Mouse (Mus musculus) T-helper 1 cell (primary cell): ENCODE results near the gene Tmem218.

ENCODE experiments used
- in situ Hi-C: fragments of 300-600 bp; cut with MboI, MseI; formaldehyde crosslinking; loops from one replicate; pipeline ENCODE4 v1.15.1; 2025; ENCODE audit warnings: high pct_unique_total_duplicates

The Tmem218 gene

DNA sequence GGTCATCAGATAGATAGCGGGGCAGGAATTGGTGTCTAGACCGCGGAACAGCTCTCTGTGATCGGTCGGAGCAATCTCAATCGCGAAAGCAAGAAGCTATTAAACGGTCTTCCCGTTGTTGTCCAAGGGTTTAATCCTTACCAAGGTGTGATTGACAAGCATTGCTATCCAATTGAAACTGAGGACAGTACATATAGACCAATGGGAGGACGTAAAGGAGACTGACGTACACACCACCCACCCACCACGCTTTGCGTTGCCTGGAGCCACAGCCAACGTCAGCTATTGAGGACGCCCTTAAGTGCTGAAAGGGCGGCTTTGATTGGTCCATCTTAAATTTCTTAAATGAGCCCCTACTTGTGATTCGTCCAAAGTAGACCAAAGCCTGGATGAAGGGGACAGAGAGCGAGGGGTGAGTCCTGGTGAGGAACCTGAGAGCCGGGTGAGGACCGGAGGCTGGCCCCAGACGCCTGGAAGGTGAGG, at the start of gene Tmem218:
Gene Tmem218, plus strand, starts transcription at position 295 of the 483 bp plus-strand sequence.
- in situ Hi-C loops: no loop called here

GRCm38 (mm10) chr9:37160686-37161085, 47.3 kb upstream of the Tmem218 start:
- in situ Hi-C loops: no loop called here

- in situ Hi-C loops: no loop called here
Measured at GRCm38 (mm10) chr9:37166899-37167298, 41.1 kb upstream of the Tmem218 start.

DNA sequence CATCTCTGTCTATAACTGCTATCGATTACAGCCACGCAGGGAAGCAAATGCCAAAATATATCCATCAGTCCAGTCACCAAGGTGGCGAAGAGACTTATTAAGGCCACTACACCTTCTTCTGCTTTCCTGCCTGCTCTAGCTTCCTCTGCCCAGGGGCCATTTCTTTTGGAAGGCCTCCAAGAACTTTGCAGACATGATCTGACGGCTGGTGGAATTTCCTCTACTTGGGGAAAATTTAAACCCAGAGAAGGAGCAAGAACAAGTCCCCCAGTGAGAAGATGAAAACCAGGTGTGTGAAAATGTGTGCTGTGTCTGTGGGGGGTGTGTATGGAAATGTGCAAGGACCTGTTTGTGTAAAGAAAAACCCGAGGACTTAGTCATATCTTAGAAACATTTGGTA, 34.6 kb upstream of the Tmem218 start:
- in situ Hi-C loops: no loop called here

DNA sequence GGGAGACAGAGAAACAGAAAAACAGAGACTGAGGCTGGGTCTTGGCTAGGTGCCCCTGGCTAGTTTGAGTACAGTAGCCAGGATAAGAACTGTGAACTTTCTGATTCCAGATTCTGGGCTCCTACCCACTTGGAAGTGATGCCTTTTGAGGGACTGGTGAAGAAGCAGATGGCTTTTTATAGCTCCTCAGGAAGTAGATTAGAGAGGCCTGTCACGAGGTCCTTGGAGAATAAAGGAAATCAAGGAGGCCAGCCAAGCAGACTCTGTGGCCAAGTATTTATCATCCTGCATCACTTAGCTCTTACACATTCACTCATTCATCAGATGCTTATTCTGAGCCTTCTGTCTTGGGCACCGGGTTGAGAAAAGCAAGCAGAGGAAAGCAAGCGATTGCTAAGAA, 32.0 kb upstream of the Tmem218 start:
- in situ Hi-C loops: loop anchor here (5.0 kb wide), 1 partner anchor 756 kb away; no protein-coding TSS in a partner anchor

DNA sequence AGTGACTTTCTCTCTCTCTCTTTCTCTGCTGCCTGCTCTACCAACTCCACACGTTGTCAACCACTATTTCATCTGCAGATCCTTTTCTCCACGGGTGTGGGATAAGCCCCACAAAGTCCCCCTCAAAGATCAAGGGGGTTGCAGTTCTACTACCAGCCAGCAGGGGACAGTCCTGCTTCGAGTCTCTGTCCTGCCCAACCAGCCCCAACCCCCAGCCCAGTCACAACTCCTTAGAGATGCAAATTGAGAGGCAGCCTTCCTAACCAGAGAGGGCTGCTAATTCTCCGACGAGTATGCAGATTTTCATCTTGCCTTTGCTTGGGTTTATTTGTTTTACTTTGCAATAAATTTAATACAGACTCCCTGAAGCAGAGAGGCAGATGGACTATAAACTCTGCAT, 30.9 kb upstream of the Tmem218 start:
- in situ Hi-C loops: loop anchor here (5.0 kb wide), 1 partner anchor 755 kb away; no protein-coding TSS in a partner anchor

- in situ Hi-C loops: loop anchor here (5.0 kb wide), 1 partner anchor 755 kb away; no protein-coding TSS in a partner anchor
Measured at GRCm38 (mm10) chr9:37177551-37177950, 30.5 kb upstream of the Tmem218 start.

DNA sequence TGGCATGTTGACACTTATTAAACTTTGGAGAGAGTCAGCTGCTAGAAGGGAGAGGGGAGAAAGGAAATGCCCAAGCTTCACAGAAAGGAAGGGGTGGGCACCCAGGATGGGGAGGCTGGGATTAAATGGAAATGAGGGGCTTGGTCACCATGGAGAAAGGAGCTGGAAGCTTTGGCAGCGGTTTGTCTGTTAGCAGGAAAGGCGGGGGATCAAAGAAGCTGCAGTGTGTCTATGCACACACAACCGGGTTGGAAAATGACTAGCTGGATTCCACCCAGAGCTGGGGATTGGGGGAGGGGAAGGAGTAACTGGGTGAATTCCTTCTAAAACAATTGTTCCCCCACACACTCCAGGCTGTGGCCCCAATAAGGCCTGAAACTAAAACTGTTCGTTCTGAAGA, 29.1 kb upstream of the Tmem218 start:
- in situ Hi-C loops: loop anchor here (5.0 kb wide), 1 partner anchor 753 kb away; no protein-coding TSS in a partner anchor

- in situ Hi-C loops: loop anchor here (5.0 kb wide), 1 partner anchor 753 kb away; no protein-coding TSS in a partner anchor
Measured at GRCm38 (mm10) chr9:37179596-37179995, 28.4 kb upstream of the Tmem218 start.

DNA sequence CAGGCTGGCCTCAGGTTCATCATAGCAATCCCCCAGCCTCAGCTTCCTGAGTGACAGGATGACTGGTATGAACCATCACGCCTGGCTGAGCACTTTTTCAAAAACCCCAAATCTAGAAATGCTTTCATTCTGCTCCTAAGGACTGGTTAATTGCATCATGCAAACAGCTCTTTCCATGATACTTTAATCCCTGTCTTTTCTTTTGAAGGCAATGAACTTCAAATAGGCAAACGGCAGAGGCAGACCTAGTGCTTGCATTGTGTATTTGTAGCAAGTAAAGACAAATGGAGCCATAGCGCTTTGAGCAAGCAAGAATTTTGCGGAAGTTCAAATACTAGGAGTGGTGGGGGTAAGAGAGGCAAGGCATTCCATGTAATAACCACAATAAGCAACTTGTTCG, 26.4 kb upstream of the Tmem218 start:
- in situ Hi-C loops: no loop called here

GRCm38 (mm10) chr9:37183176-37183575, 24.8 kb upstream of the Tmem218 start:
- in situ Hi-C loops: no loop called here

GRCm38 (mm10) chr9:37187407-37187806, 20.6 kb upstream of the Tmem218 start:
- in situ Hi-C loops: no loop called here

- in situ Hi-C loops: no loop called here
Measured at GRCm38 (mm10) chr9:37188024-37188423, 20.0 kb upstream of the Tmem218 start.

DNA sequence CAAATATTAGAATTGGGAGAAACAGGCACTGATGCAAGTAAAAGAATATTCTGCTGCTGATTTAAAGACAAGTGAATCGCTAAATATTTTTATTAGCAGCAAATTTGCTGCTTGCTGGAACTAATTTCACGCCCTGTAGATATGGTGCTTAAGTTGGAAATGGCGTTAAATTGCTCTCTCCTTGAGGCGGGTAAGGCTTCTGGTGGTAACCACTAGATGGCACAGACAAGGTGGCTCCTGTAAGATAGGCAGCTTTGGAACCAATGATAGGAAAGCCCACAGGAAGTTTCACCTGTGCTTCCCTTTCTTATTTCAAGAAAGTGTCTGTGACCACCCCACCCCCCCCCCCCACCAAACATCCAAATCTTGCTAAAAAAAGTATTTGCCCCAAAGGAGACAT, 11.0 kb upstream of the Tmem218 start:
- in situ Hi-C loops: no loop called here

GRCm38 (mm10) chr9:37200414-37200813, 7.6 kb upstream of the Tmem218 start:
- in situ Hi-C loops: no loop called here

DNA sequence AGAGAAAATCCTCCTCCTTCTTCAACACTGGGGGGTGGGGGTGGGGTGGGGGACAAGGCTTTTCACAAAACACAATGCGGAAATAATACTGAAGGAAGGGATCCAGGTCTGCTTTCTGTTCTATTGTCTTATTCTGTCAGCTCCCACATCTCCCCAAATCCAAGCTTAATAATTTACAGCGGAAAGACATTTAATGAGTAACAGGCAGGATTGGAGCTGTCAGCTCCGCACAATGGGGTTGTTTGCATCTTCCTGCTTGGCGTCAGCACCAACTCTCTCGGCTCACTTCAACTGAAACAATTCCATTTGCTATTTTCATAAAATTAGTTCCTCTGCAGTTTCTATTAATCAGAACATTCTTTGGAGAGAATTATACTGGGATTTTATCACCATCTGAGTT, 4.1 kb upstream of the Tmem218 start:
- in situ Hi-C loops: no loop called here

GRCm38 (mm10) chr9:37213060-37213738, 5.2 kb downstream of the Tmem218 start:
- in situ Hi-C loops: no loop called here

DNA sequence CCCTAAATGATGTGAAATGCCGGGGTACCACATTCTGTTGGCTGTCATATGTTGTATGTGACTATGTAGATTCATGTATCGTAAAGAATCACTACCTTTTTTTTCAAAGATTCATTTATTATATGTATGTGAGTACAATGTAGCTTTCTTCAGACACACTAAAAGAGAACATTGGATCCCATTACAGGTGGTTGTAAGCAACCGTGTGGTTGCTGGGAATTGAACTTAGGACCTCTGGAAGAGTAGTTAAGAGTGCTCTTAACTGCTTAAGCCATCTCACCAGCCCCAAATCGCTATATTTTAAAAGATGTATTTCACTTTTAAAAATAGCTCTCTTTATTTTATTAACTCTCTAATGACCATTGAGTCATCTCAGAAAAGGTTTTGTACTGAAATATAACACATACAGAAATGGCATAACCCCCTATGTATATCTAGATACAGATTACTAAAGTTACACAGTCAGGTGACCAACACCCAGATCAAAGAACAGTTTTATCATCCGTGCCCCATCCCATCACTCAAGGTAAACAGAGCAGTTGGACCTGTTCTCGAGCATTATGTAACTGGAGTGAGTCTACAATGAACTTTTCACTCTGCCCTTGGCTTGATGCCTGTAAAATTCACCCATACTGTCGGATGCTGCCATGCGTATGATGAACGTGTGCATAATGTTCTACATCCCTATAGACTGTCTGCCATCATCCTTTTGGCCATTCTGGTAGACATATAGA, 6.5 kb downstream of the Tmem218 start:
- in situ Hi-C loops: no loop called here

GRCm38 (mm10) chr9:37220755-37221154, 12.7 kb downstream of the Tmem218 start:
- in situ Hi-C loops: loop anchor here (10.0 kb wide), 1 partner anchor 176 kb away; no protein-coding TSS in a partner anchor

- in situ Hi-C loops: loop anchor here (10.0 kb wide), 1 partner anchor 181 kb away; no protein-coding TSS in a partner anchor
Measured at GRCm38 (mm10) chr9:37225581-37225980, 17.6 kb downstream of the Tmem218 start.

DNA sequence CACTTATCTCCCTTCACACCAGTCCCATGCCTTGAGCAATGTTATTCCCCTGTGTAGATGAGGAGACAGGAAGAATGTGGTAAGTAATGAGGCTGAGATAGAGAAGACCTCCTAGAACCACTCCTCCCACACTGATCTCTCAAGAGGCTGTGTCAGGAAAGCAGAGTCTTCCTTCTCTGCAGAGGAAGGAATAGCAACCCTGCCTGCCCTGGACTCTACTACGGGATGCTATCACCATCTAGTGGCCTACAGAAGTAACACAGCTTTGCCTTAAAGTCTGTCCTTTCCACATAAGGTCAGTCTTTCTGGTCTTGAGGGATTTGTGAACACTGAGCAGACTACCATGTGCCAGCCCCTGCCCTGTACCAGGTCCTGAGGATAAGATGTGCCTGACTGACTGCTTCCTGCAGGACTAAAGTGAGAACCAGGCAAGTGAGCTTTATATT, 21.9 kb downstream of the Tmem218 start:
- in situ Hi-C loops: loop anchor here (10.0 kb wide), 1 partner anchor 185 kb away; no protein-coding TSS in a partner anchor

DNA sequence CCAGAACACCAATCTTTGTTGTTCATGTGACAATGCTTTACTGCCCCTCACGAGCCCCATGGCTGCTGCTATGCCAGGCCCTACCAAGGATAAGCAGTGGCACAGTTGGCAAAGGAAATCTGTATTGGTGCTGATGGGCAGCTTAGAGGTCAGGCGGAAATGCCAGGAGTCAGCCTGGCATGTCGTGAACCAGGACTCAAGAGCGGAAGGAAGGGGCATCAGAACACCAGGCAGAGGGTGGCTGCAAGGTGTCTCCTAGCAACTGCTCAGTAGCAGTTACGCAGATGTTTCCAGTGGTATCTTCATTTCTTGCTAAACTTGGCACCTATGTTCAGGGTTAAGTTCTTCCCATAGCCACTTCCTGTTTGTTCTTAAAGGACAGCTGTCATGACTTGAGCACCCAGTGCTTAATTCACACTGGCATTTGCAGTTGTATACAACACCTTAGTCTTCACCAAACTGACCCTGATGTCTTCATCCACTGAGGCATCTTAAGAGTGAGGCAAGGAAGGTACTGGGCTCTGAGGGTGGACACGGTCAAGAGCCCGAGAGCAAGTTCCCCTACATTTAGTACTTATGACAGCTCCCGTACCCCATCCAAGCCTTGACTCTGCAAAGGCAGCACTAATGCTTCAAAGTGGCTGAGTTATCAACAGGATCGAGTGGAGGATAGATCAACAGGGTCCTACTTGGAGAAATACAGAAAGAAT, 22.6 kb downstream of the Tmem218 start:
- in situ Hi-C loops: no loop called here
